Mouse (Mus musculus): ENCODE data around the gene Ddx5.
"Not testable (repeated sequence)": the region's sequence is repeated elsewhere in the genome, so short reads cannot be mapped to it uniquely, and the experiment has no call there.

The Ddx5 gene

GRCm38 (mm10) chr11:106762139-106762799 lies 26.7 kb downstream of the Ddx5 start:
- peak; percentile 29 for DNase-seq (ENCODE audit: low spot score)

- DNase-seq (ENCODE audit: low spot score) = no peak
Observed at GRCm38 (mm10) chr11:106760511-106760910, 28.5 kb downstream of the Ddx5 start.

GRCm38 (mm10) chr11:106759028-106759427 lies 30.0 kb downstream of the Ddx5 start:
- DNase-seq (ENCODE audit: low spot score) = no peak

GRCm38 (mm10) chr11:106755583-106755982 lies 33.4 kb downstream of the Ddx5 start:
- peak; percentile 46 for DNase-seq (ENCODE audit: low spot score)

- DNase-seq (ENCODE audit: low spot score) = no peak
Observed at GRCm38 (mm10) chr11:106753314-106753713, 35.7 kb downstream of the Ddx5 start.

- no peak for DNase-seq (ENCODE audit: low spot score)
Observed at GRCm38 (mm10) chr11:106752103-106752502, 36.9 kb downstream of the Ddx5 start.

GRCm38 (mm10) chr11:106751039-106752018 lies 37.7 kb downstream of the Ddx5 start, which contains the start of gene Milr1:
Gene Milr1, plus strand, starts transcription at chr11:106751226.
- DNase-seq (ENCODE audit: low spot score) = no peak

GRCm38 (mm10) chr11:106750121-106750751 lies 38.7 kb downstream of the Ddx5 start, which contains the start of gene Pecam1:
Gene Pecam1, minus strand, starts transcription at chr11:106750628.
- no peak for DNase-seq (ENCODE audit: low spot score)

GRCm38 (mm10) chr11:106749557-106750120 lies 39.3 kb downstream of the Ddx5 start:
- DNase-seq (ENCODE audit: low spot score) = not testable (repeated sequence)

GRCm38 (mm10) chr11:106744949-106745348 lies 44.0 kb downstream of the Ddx5 start:
- no peak for DNase-seq (ENCODE audit: low spot score)

GRCm38 (mm10) chr11:106742388-106742841 lies 46.6 kb downstream of the Ddx5 start:
- DNase-seq (ENCODE audit: low spot score) = no peak

- no peak for DNase-seq (ENCODE audit: low spot score)
Observed at GRCm38 (mm10) chr11:106741826-106742225, 47.2 kb downstream of the Ddx5 start.

GRCm38 (mm10) chr11:106741232-106741631 lies 47.8 kb downstream of the Ddx5 start:
- DNase-seq (ENCODE audit: low spot score) = no peak

- not testable (repeated sequence) for DNase-seq (ENCODE audit: low spot score)
Observed at GRCm38 (mm10) chr11:106740724-106741123, 48.3 kb downstream of the Ddx5 start.

- DNase-seq (ENCODE audit: low spot score) = no peak
Observed at GRCm38 (mm10) chr11:106739116-106739515, 49.9 kb downstream of the Ddx5 start.

GRCm38 (mm10) chr11:106737178-106737621 lies 51.8 kb downstream of the Ddx5 start:
- DNase-seq (ENCODE audit: low spot score) = no peak

GRCm38 (mm10) chr11:106736614-106737013 lies 52.4 kb downstream of the Ddx5 start:
- no peak for DNase-seq (ENCODE audit: low spot score)

- no peak for DNase-seq (ENCODE audit: low spot score)
Observed at GRCm38 (mm10) chr11:106730714-106731113, 58.3 kb downstream of the Ddx5 start.
